Mouse (Mus musculus) myocyte (in vitro differentiated cells): ENCODE results near the gene Focad.

Experiments
- CEBPB ChIP-seq: IDR thresholded peaks from 2 replicates; pipeline ENCODE4 v1.6.1; 2011; ENCODE audit warnings: mild to moderate bottlenecking, moderate library complexity; ENCODE audit not compliant: poor library complexity, insufficient read depth, severe bottlenecking
- E2F4 ChIP-seq: IDR thresholded peaks from one replicate; pipeline ENCODE4 v1.6.1; 2011; ENCODE audit warnings: mild to moderate bottlenecking, control low read depth, moderate library complexity; ENCODE audit not compliant: insufficient read depth
- MAX ChIP-seq: IDR thresholded peaks from one replicate; pipeline ENCODE4 v1.6.1; 2011; ENCODE audit warnings: low read depth, mild to moderate bottlenecking, control low read depth
- MYOD1 ChIP-seq, 3 experiments: IDR thresholded peaks; one replicate each; pipeline ENCODE4 v1.6.1; 2011; ENCODE audit warnings: control low read depth in 2 of 3, low read depth in 2 of 3, mild to moderate bottlenecking in 2 of 3, moderate library complexity in 1 of 3; ENCODE audit not compliant: insufficient read length in 2 of 3, control insufficient read depth in 1 of 3
- POLR2A ChIP-seq: IDR thresholded peaks from one replicate; pipeline ENCODE4 v1.6.1; 2011; ENCODE audit warnings: low read depth, mild to moderate bottlenecking, control low read depth, moderate library complexity; ENCODE audit not compliant: insufficient read length
- POLR2AphosphoS2 ChIP-seq: IDR thresholded peaks from one replicate; pipeline ENCODE4 v1.6.1; 2011; ENCODE audit warnings: low read depth, control low read depth; ENCODE audit not compliant: insufficient read length
- REST ChIP-seq: IDR thresholded peaks from one replicate; pipeline ENCODE4 v1.6.1; 2011; ENCODE audit warnings: mild to moderate bottlenecking, control low read depth, moderate library complexity; ENCODE audit not compliant: insufficient read depth, insufficient read length
- SRF ChIP-seq: IDR thresholded peaks from one replicate; pipeline ENCODE4 v1.6.1; 2011; ENCODE audit warnings: low read depth; ENCODE audit not compliant: control insufficient read depth, insufficient read length
- TCF12 ChIP-seq: IDR thresholded peaks from one replicate; pipeline ENCODE4 v1.6.1; 2011; ENCODE audit warnings: mild to moderate bottlenecking, control low read depth; ENCODE audit not compliant: poor library complexity, insufficient read depth, severe bottlenecking
- TCF3 ChIP-seq: IDR thresholded peaks from one replicate; pipeline ENCODE4 v1.6.1; 2011; ENCODE audit warnings: low read depth, control low read depth; ENCODE audit not compliant: insufficient read length
- USF1 ChIP-seq: IDR thresholded peaks from one replicate; pipeline ENCODE4 v1.6.1; 2011; ENCODE audit warnings: low read depth, mild to moderate bottlenecking, control low read depth, moderate library complexity

- no peak for TF ChIP-seq POLR2A
- no peak for TF ChIP-seq CEBPB
- no peak for TF ChIP-seq USF1
- TF ChIP-seq TCF12 = no peak
- TF ChIP-seq SRF = no peak
- no peak for TF ChIP-seq REST
- no peak for TF ChIP-seq TCF3
- no peak for TF ChIP-seq POLR2AphosphoS2
- no peak for TF ChIP-seq MAX
- TF ChIP-seq E2F4 = no peak
- no peak for TF ChIP-seq MYOD1 (IDR thresholded peaks at IDR 0.05; ENCODE audit: control insufficient read depth in 1 of 3, insufficient read length in 2 of 3, low read depth in 2 of 3)
Measured at GRCm38 (mm10) chr4:88275571-88276041, 181.2 kb downstream of the Focad start.
